Mouse (Mus musculus) liver, adult 2 months (tissue): Measurements from ENCODE around the gene A230050P20Rik.

ENCODE experiments used
- CTCF ChIP-seq: fragments of 200-500 bp; IDR thresholded peaks from 2 replicates; pipeline ENCODE4 v1.5.1; 2011; ENCODE audit warnings: low read depth, low read length, control low read depth
- POLR2A ChIP-seq: fragments of 200-500 bp; IDR thresholded peaks from 2 replicates; pipeline ENCODE4 v1.6.1; 2011; ENCODE audit warnings: low read length, control low read depth; ENCODE audit not compliant: insufficient read depth; ENCODE audit errors: extremely low read depth

DNA sequence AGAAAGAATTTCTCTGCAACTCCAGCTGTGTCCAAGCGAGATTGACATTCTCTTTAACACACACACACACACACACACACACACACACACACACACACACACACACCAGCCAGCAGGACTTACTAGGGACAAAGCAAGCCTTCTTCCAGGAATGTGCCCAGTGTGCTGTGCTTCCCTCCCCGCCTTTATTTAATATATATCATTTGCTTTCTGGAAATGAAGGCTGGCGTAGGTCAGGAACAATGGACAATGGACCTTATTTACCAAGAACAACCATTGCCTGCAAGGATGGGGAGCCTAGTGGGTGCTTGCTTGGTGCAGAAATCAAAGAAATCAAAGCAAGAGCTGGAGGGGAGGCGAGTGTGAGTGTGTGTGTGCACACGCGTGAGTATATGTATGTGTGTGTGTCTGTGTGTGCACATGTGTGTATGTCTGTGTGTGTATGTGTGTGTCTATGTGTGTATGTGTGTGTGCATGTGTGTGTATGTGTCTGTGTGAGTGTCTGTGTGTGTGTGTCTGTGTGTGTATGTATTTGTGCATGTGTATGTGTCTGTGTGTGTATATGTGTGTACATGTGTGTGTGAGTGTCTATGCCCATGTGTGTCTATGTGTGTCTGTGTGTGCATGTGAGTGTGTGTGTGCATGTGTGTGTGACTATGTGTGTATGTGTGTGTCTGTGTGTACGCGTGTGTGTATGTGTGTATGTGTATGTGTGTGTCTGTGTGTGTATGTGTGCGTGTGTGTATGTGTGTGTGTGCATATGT is 31.1 kb upstream of the A230050P20Rik start:
- TF ChIP-seq CTCF (no peak), POLR2A (no peak)
